Mouse (Mus musculus) ES-E14 (cell line): ENCODE measurements around the gene Rasgrf2. TPM values are rescaled to one million over a fixed set of nuclear protein-coding genes. Genes with fewer than 3 reads are reported as not detected.

Experiments used
- DNase-seq: peaks from one replicate; pipeline ENCODE4 v3.0.0-alpha.2; 2013; ENCODE audit warnings: low read depth, low spot score
- H3K27ac ChIP-seq: 2 replicates; pipeline ENCODE4 v1.5.1; 2012; ENCODE audit warnings: low read depth, mild to moderate bottlenecking, low read length, moderate library complexity, mixed read lengths; ENCODE audit not compliant: poor library complexity, insufficient read depth, severe bottlenecking
- H3K36me3 ChIP-seq: 2 replicates; pipeline ENCODE4 v1.6.1; 2012; ENCODE audit warnings: mild to moderate bottlenecking, low read length, moderate library complexity, mixed read lengths; ENCODE audit not compliant: control insufficient read depth, poor library complexity, insufficient read depth, severe bottlenecking
- H3K4me1 ChIP-seq, 2 experiments: fragments of 150-350 bp in 1 of 2; sonication (generic) in 1 of 2; 2 replicates each; pipeline ENCODE4 v1.6.1; 2012; ENCODE audit warnings: low read length in 2 of 2, mild to moderate bottlenecking in 1 of 2, mixed read lengths in 1 of 2; ENCODE audit not compliant: control insufficient read depth in 2 of 2, insufficient read depth in 2 of 2, poor library complexity in 1 of 2
- H3K4me3 ChIP-seq, 2 experiments: fragments of 150-350 bp in 1 of 2; sonication (generic) in 1 of 2; 2 replicates each; pipeline ENCODE4 v1.5.1; 2012; ENCODE audit warnings: low read length in 2 of 2, low read depth in 1 of 2, mild to moderate bottlenecking in 1 of 2, mixed read lengths in 1 of 2; ENCODE audit not compliant: insufficient read depth in 1 of 2, poor library complexity in 1 of 2, severe bottlenecking in 1 of 2
- H3K9ac ChIP-seq: 2 replicates; pipeline ENCODE4 v1.6.1; 2012; ENCODE audit warnings: low read depth, mild to moderate bottlenecking, low read length, mixed read lengths; ENCODE audit not compliant: poor library complexity, insufficient read depth, severe bottlenecking
- H3K9me3 ChIP-seq: fragments of 150-350 bp; sonication (generic); 2 replicates; pipeline ENCODE4 v1.6.1; 2012; ENCODE audit warnings: low read depth, mild to moderate bottlenecking, low read length; ENCODE audit not compliant: control insufficient read depth, insufficient read depth
- CHD2 ChIP-seq: IDR thresholded peaks from 2 replicates; pipeline ENCODE4 v1.6.1; 2014; ENCODE audit warnings: mild to moderate bottlenecking, low read depth, low read length, inconsistent platforms
- HCFC1 ChIP-seq: IDR thresholded peaks from 2 replicates; pipeline ENCODE4 v1.6.1; 2012; ENCODE audit warnings: low read length, inconsistent platforms, borderline replicate concordance; ENCODE audit not compliant: insufficient read depth
- MAFK ChIP-seq: IDR thresholded peaks from 2 replicates; pipeline ENCODE4 v1.6.1; 2014; ENCODE audit warnings: mild to moderate bottlenecking, low read depth, low read length, inconsistent platforms; ENCODE audit not compliant: insufficient read depth
- ZC3H11A ChIP-seq: IDR thresholded peaks from 2 replicates; pipeline ENCODE4 v1.6.1; 2012; ENCODE audit warnings: low read depth, mild to moderate bottlenecking, inconsistent platforms, low read length, borderline replicate concordance
- ZNF384 ChIP-seq: IDR thresholded peaks from 2 replicates; pipeline ENCODE4 v1.6.1; 2012; ENCODE audit warnings: low read depth, low read length, inconsistent platforms
- in situ Hi-C, 2 experiments: fragments of 600-800 bp; cut with MboI; formaldehyde crosslinking; loops; one replicate each; pipeline ENCODE4 v1.15.1; 2025; ENCODE audit warnings: low sequenced_read_pairs in 2 of 2, inconsistent platforms in 1 of 2; ENCODE audit not compliant: unreplicated experiment in 2 of 2
- total RNA-seq: library from RNA; depleted of rRNA; stranded (reverse); fragments of 300-350 nt; gene quantifications from 2 replicates; pipeline ENCODE4 v1.2.3, GENCODE M21; 2012

Gene Rasgrf2
- total RNA-seq, 1 experiment: 0.40 TPM

DNA sequence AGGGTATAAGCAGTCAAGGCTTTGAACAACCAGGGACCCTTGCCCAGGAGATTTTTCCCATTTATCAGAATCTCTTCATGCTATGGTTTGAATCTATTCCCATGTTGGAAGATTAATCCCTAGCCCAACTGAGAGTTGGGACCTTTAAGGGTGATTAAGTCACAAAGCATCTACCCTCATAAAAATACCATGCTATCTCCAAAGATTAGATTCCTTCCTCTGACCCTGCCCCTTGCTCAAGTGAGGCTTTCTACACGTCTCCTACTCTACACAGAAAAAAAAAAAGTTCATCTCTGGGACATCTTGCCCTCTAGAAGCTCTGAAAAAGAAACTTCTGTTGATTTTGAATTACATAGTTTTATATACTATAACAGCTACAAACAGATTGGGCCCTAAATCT, 154.5 kb downstream of the Rasgrf2 start:
- in situ Hi-C loops: no loop called here
- H3K9ac ChIP-seq: no peak overlapping the region
- no peak overlapping the region for H3K4me3 ChIP-seq
- no peak overlapping the region for H3K27ac ChIP-seq
- no peak for DNase-seq
- H3K4me1 ChIP-seq: no peaks in the 10 kb centered on the region
- H3K9me3 ChIP-seq: no peaks in the 10 kb centered on the region
- no peak for TF ChIP-seq CHD2
- H3K36me3 ChIP-seq: no peaks in the 10 kb centered on the region

DNA sequence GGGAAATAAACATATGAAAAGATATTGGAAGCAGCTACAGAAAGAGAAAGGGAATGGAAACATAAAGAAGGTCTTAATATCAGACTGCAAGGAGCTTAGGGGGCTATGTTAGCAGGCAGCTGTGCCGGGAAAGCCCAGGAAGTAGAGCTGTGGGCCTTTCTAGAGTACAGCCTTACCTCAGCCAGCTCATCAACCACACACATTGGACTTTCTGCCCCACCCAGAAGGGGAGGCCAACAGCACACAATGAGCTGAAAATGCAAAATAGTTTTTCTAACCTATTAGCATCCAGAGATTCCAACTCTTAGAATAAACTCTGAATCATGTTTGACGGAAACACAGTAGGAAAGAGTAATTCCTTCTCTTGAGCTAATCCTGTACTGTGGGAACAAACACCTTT, 154.9 kb downstream of the Rasgrf2 start:
- no peak overlapping the region for H3K9ac ChIP-seq
- in situ Hi-C loops: no loop called here
- TF ChIP-seq MAFK (no peak), ZC3H11A (no peak), ZNF384 (no peak), HCFC1 (no peak), CHD2 (no peak)

DNA sequence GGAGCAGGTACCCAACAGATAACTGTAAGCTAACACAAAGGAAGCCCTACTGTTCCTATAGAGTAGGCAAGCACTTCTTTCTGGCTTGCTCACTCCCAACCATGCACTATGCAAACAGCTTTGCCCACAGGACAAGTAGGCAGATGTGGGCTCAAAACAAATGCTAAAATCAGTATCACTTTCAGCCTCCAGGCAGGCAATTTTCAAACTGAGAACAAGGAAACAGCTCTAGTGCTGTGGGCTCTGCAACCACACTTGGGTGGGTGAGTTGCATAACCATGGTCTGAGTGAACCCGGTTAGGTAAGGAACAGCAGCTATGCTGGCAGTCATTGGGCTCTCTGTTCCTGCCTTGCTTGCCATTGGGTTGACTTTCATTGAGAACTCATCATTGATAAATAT, 157.3 kb downstream of the Rasgrf2 start:
- no peak overlapping the region for H3K9ac ChIP-seq
- H3K36me3 ChIP-seq: no peaks in the 10 kb centered on the region
- no peaks in the 10 kb centered on the region for H3K9me3 ChIP-seq
- H3K27ac ChIP-seq: no peak overlapping the region
- TF ChIP-seq MAFK (no peak), ZC3H11A (no peak), ZNF384 (no peak), HCFC1 (no peak), CHD2 (no peak)
- H3K4me3 ChIP-seq: no peak overlapping the region
- in situ Hi-C loops: no loop called here
- no peaks in the 10 kb centered on the region for H3K4me1 ChIP-seq
- no peak for DNase-seq

More for the DNA sequence above, 154.9 kb downstream of the Rasgrf2 start:
- Histone ChIP-seq H3K4me3 (no peak overlapping the region), H3K27ac (no peak overlapping the region), H3K4me1 (no peaks in the 10 kb centered on the region), H3K9me3 (no peaks in the 10 kb centered on the region), H3K36me3 (no peaks in the 10 kb centered on the region)
- DNase-seq: no peak

DNA sequence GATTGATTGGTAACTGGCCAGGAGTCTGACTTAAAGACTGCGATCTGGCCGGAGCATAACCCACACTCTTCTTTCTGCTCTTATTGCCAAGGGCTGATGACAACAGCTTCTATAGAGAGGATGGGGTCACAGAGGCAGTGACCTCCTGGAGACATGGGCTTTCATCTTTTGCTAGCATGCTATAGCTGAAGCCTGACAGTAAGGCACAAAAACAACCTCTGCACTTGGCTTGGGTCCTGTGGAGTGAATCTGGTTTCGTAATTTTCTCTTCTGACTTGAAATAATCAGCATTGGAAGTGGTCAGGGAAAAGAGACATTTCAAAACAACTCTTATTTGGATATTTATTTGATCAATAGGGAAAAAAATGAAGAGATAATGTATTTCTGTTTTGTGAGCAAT, 160.2 kb downstream of the Rasgrf2 start:
- H3K27ac ChIP-seq: no peak overlapping the region
- H3K9me3 ChIP-seq: no peaks in the 10 kb centered on the region
- H3K4me3 ChIP-seq: no peak overlapping the region
- in situ Hi-C loops: no loop called here
- no peak overlapping the region for H3K9ac ChIP-seq
- H3K36me3 ChIP-seq: no peaks in the 10 kb centered on the region
- TF ChIP-seq HCFC1: no peak
- TF ChIP-seq MAFK: no peak
- no peak for TF ChIP-seq CHD2
- TF ChIP-seq ZC3H11A: no peak
- no peak for TF ChIP-seq ZNF384
- DNase-seq: no peak
- no peaks in the 10 kb centered on the region for H3K4me1 ChIP-seq

DNA sequence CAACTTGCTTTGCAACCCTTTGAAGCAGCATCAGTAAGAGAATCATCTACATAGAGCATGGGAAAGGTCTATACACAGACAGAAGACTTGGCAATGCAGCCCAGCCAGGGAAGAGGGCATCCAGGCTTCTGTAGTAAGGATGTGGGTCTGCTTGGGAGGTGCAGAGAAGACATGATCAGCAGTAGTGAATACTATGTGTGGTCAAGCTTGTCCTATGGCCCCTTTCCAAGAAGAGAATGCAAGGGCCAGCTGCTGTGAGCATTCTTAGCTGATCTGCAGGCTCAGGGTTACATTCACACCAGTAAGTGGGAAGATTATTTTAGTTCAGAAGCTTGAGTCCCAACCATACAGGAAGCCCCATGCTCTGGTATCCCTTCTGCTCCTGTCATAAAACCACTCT, 175.0 kb downstream of the Rasgrf2 start:
- DNase-seq: no peak
- H3K9ac ChIP-seq: no peak overlapping the region
- H3K36me3 ChIP-seq: no peaks in the 10 kb centered on the region
- no peaks in the 10 kb centered on the region for H3K4me1 ChIP-seq
- no peak overlapping the region for H3K4me3 ChIP-seq
- in situ Hi-C loops: no loop called here
- no peak overlapping the region for H3K27ac ChIP-seq
- TF ChIP-seq MAFK (no peak), ZNF384 (no peak), HCFC1 (no peak), CHD2 (no peak), ZC3H11A (no peak)
- H3K9me3 ChIP-seq: no peaks in the 10 kb centered on the region
